Mouse (Mus musculus): ENCODE data around the gene 5430419D17Rik.
A peak's percentile ranks its signal among the peaks of the same experiment; 100 is the strongest.

Gene 5430419D17Rik

GRCm38 (mm10) chr7:131174121-131174520, at the start of gene 5430419D17Rik:
5430419D17Rik (plus strand) TSS chr7:131174402.
- DNase-seq (ENCODE audit: low read depth, low spot score) = no peak

- no peak for DNase-seq (ENCODE audit: low read depth, low spot score)
Observed at GRCm38 (mm10) chr7:131130021-131130420, 44.2 kb upstream of the 5430419D17Rik start.

- DNase-seq (ENCODE audit: low read depth, low spot score) = peak; percentile 43
Observed at GRCm38 (mm10) chr7:131133181-131133580, 41.0 kb upstream of the 5430419D17Rik start.

GRCm38 (mm10) chr7:131146214-131146613, 28.0 kb upstream of the 5430419D17Rik start, which contains the start of gene 4933402N03Rik:
4933402N03Rik (minus strand) TSS chr7:131146314.
- DNase-seq (ENCODE audit: low read depth, low spot score) = no peak

GRCm38 (mm10) chr7:131150179-131150578, 24.0 kb upstream of the 5430419D17Rik start:
- DNase-seq (ENCODE audit: low read depth, low spot score) = no peak

- DNase-seq (ENCODE audit: low read depth, low spot score) = peak; percentile 6
Observed at GRCm38 (mm10) chr7:131153044-131153443, 21.2 kb upstream of the 5430419D17Rik start.

- DNase-seq (ENCODE audit: low read depth, low spot score) = no peak
Observed at GRCm38 (mm10) chr7:131162251-131162650, 12.0 kb upstream of the 5430419D17Rik start.

- DNase-seq (ENCODE audit: low read depth, low spot score) = no peak
Observed at GRCm38 (mm10) chr7:131167771-131168170, 6.4 kb upstream of the 5430419D17Rik start.

GRCm38 (mm10) chr7:131169099-131169498, 5.1 kb upstream of the 5430419D17Rik start:
- DNase-seq (ENCODE audit: low read depth, low spot score) = no peak

- peak; percentile 66 for DNase-seq (ENCODE audit: low read depth, low spot score)
Observed at GRCm38 (mm10) chr7:131182685-131183084, 8.5 kb downstream of the 5430419D17Rik start.

GRCm38 (mm10) chr7:131184339-131184738, 10.1 kb downstream of the 5430419D17Rik start:
- no peak for DNase-seq (ENCODE audit: low read depth, low spot score)

GRCm38 (mm10) chr7:131187047-131187446, 12.8 kb downstream of the 5430419D17Rik start:
- DNase-seq (ENCODE audit: low read depth, low spot score) = peak; percentile 40

GRCm38 (mm10) chr7:131187996-131188395, 13.8 kb downstream of the 5430419D17Rik start:
- DNase-seq (ENCODE audit: low read depth, low spot score) = no peak

GRCm38 (mm10) chr7:131223086-131223485, 48.9 kb downstream of the 5430419D17Rik start:
- DNase-seq (ENCODE audit: low read depth, low spot score) = no peak

GRCm38 (mm10) chr7:131236091-131236490, 61.9 kb downstream of the 5430419D17Rik start:
- peak; percentile 80 for DNase-seq (ENCODE audit: low read depth, low spot score)

- DNase-seq (ENCODE audit: low read depth, low spot score) = peak; percentile 27
Observed at GRCm38 (mm10) chr7:131244993-131245392, 70.8 kb downstream of the 5430419D17Rik start.

GRCm38 (mm10) chr7:131256841-131257240, 82.6 kb downstream of the 5430419D17Rik start:
- no peak for DNase-seq (ENCODE audit: low read depth, low spot score)

GRCm38 (mm10) chr7:131257309-131257708, 83.1 kb downstream of the 5430419D17Rik start:
- DNase-seq (ENCODE audit: low read depth, low spot score) = no peak

GRCm38 (mm10) chr7:131260946-131261345, 86.7 kb downstream of the 5430419D17Rik start:
- DNase-seq (ENCODE audit: low read depth, low spot score) = no peak

GRCm38 (mm10) chr7:131264251-131264650, 90.0 kb downstream of the 5430419D17Rik start:
- DNase-seq (ENCODE audit: low read depth, low spot score) = no peak

- no peak for DNase-seq (ENCODE audit: low read depth, low spot score)
Observed at GRCm38 (mm10) chr7:131265851-131266250, 91.6 kb downstream of the 5430419D17Rik start.

- DNase-seq (ENCODE audit: low read depth, low spot score) = no peak
Observed at GRCm38 (mm10) chr7:131297151-131297550, 122.9 kb downstream of the 5430419D17Rik start.

GRCm38 (mm10) chr7:131303340-131303739, 129.1 kb downstream of the 5430419D17Rik start:
- DNase-seq (ENCODE audit: low read depth, low spot score) = no peak

GRCm38 (mm10) chr7:131306733-131307132, 132.5 kb downstream of the 5430419D17Rik start:
- no peak for DNase-seq (ENCODE audit: low read depth, low spot score)
